8 mouse cellular contexts compared by ENCODE assay signal in genomic region chr6:113307481-113308121, GRCm38 (mm10). TPM values are rescaled to one million over a fixed set of nuclear protein-coding genes. Genes with fewer than 3 reads are reported as not detected.
DNase-seq lines count a peak whose midpoint lies in the region; ATAC-seq and TF ChIP-seq lines count a peak whose summit lies in the region.

No protein-coding gene starts in this region.

- TF ChIP-seq CTCF in liver, adult 2 months (IDR thresholded peaks at IDR 0.05; ENCODE audit: low read depth, low read length), result no peak

- TF ChIP-seq POLR2A in liver, adult 2 months (IDR thresholded peaks at IDR 0.05; ENCODE audit: extremely low read depth, insufficient read depth, low read length), result no peak

- peaks cover 10% of the 10 kb centered on the region for H3K4me1 ChIP-seq in intestine, embryonic 15.5 days (replicated peaks)
- H3K4me1 ChIP-seq in liver, adult 2 months (ENCODE audit: control insufficient read depth, insufficient read depth, low read length), result peaks cover 7% of the 10 kb centered on the region
- peaks cover 17% of the 10 kb centered on the region for H3K4me1 ChIP-seq in midbrain, embryonic 16.5 days (ENCODE audit: control insufficient read depth, insufficient read depth, low read length)
- peaks cover 28% of the 10 kb centered on the region for H3K4me1 ChIP-seq in stomach, embryonic 15.5 days

- H3K79me2 ChIP-seq in liver, adult 2 months (ENCODE audit: control insufficient read depth, insufficient read depth, low read length), result peaks cover 32% of the 10 kb centered on the region

- ATAC-seq in intestine, embryonic 15.5 days, result no peak; the same call in 1 of the 2 replicates
- ATAC-seq in midbrain, embryonic 16.5 days, result peak; percentile 2; the same call in 1 of the 2 replicates
- no peak for ATAC-seq in stomach, embryonic 15.5 days (ENCODE audit: insufficient read depth, low FRiP score, low read depth)

- no peaks in the 10 kb centered on the region for H3K27me3 ChIP-seq in intestine, embryonic 15.5 days (replicated peaks)
- no peaks in the 10 kb centered on the region for H3K27me3 ChIP-seq in liver, adult 2 months (ENCODE audit: control insufficient read depth, insufficient read depth, low read length)
- H3K27me3 ChIP-seq in midbrain, embryonic 16.5 days (ENCODE audit: control insufficient read depth, insufficient read depth, low read depth, low read length), result no peaks in the 10 kb centered on the region
- H3K27me3 ChIP-seq in stomach, embryonic 15.5 days (replicated peaks), result no peaks in the 10 kb centered on the region

- H3K4me3 ChIP-seq in intestine, embryonic 15.5 days (replicated peaks), result peak overlapping the region; percentile 99
- H3K4me3 ChIP-seq in liver, adult 2 months (ENCODE audit: insufficient read depth, low read depth, low read length), result peak overlapping the region; percentile 97
- peak overlapping the region; percentile 97 for H3K4me3 ChIP-seq in midbrain, embryonic 16.5 days (ENCODE audit: low read depth, low read length)
- H3K4me3 ChIP-seq in stomach, embryonic 15.5 days (replicated peaks), result peak overlapping the region; percentile 83

- intact Hi-C loops in gastrocnemius, postnatal 36 days (cut with DNase I), result loop anchor here (5.0 to 10.0 kb wide), 3 partner anchors 70 to 263 kb away; partner anchors contain the start of genes Mtmr14, Setd5 and Thumpd3

- DNase-seq in right cerebral cortex, postnatal 10 days (ENCODE audit: low spot score in 2 of 2), result peak; percentile 58 to 64
- no peak for DNase-seq in right cerebral cortex, postnatal 36 days (ENCODE audit: low spot score in 2 of 2)
- peak; percentile 74 for DNase-seq in cerebellum, adult 9-11 months
- peak; percentile 11 to 39 for DNase-seq in gastrocnemius, postnatal 36 days
- DNase-seq in liver, adult 2 months (ENCODE audit: extremely low read depth, low read depth, low spot score), result peak; percentile 43

- peaks cover 5% of the 10 kb centered on the region for H3K36me3 ChIP-seq in intestine, embryonic 15.5 days
- H3K36me3 ChIP-seq in liver, adult 2 months (ENCODE audit: control insufficient read depth, insufficient read depth, low read length), result peaks cover 8% of the 10 kb centered on the region
- H3K36me3 ChIP-seq in midbrain, embryonic 16.5 days (ENCODE audit: control insufficient read depth, insufficient read depth, low read length), result peaks cover 6% of the 10 kb centered on the region; the same call in 1 of the 2 replicates
- H3K36me3 ChIP-seq in stomach, embryonic 15.5 days, result peaks cover 4% of the 10 kb centered on the region; the same call in 1 of the 2 replicates

- no peaks in the 10 kb centered on the region for H3K9me3 ChIP-seq in intestine, embryonic 15.5 days
- H3K9me3 ChIP-seq in midbrain, embryonic 16.5 days (replicated peaks; ENCODE audit: control insufficient read depth, low read length, poor library complexity, severe bottlenecking), result no peaks in the 10 kb centered on the region
- no peaks in the 10 kb centered on the region for H3K9me3 ChIP-seq in stomach, embryonic 15.5 days

- WGBS in intestine, embryonic 15.5 days, result under 1% methylated on average over 34 of the region's 34 CpGs
- 1% methylated on average over 33 of the region's 34 CpGs for WGBS in liver, adult 2 months
- under 1% methylated on average over 34 of the region's 34 CpGs for WGBS in midbrain, embryonic 16.5 days
- WGBS in stomach, embryonic 15.5 days, result under 1% methylated on average over 34 of the region's 34 CpGs

- peak overlapping the region; percentile 91 for H3K4me2 ChIP-seq in intestine, embryonic 15.5 days (replicated peaks)
- peak overlapping the region; percentile 98 for H3K4me2 ChIP-seq in midbrain, embryonic 16.5 days (ENCODE audit: low read length)
- peak overlapping the region; percentile 94 for H3K4me2 ChIP-seq in stomach, embryonic 15.5 days

- peak overlapping the region; percentile 98 for H3K9ac ChIP-seq in intestine, embryonic 15.5 days
- peak overlapping the region; percentile 96 for H3K9ac ChIP-seq in liver, adult 2 months (ENCODE audit: low read depth, low read length)
- H3K9ac ChIP-seq in midbrain, embryonic 16.5 days (ENCODE audit: low read depth, low read length), result peak overlapping the region; percentile 96
- H3K9ac ChIP-seq in stomach, embryonic 15.5 days, result peak overlapping the region; percentile 97

- H3K27ac ChIP-seq in intestine, embryonic 15.5 days, result peak overlapping the region; percentile 92
- H3K27ac ChIP-seq in liver, adult 2 months (replicated peaks; ENCODE audit: insufficient read depth, low read depth, low read length), result peak overlapping the region; percentile 100
- H3K27ac ChIP-seq in midbrain, embryonic 16.5 days (ENCODE audit: low read length), result peak overlapping the region; percentile 99
- peak overlapping the region; percentile 96 for H3K27ac ChIP-seq in stomach, embryonic 15.5 days

RNA-seq across cellular contexts. Expression of gene Brpf1, which starts 0.7 kb away (rescaled TPM):
- total RNA-seq in gastrocnemius, postnatal 36 days (2021), result 10 to 100 TPM in 1 of 2 experiments, 1 to 10 TPM in 1; 8.3 to 10.5 TPM
- polyA plus RNA-seq in intestine, embryonic 15.5 days (2015; fragmentation: Nextera tagmentation; extraction: Ambion mirVana), result 13.6 and 15.3 TPM in 2 replicates
- total RNA-seq in liver, adult 2 months (2014; rRNA removed), result 5.4 and 5.5 TPM in 2 replicates
- 6.7 and 10.2 TPM in 2 replicates for polyA plus RNA-seq in liver, adult 2 months (2012; rRNA removed)
- polyA plus RNA-seq in midbrain, embryonic 16.5 days (2015; fragmentation: Nextera tagmentation; extraction: Ambion mirVana), result 13.3 and 15.0 TPM in 2 replicates
- 15.9 and 17.6 TPM in 2 replicates for polyA plus RNA-seq in stomach, embryonic 15.5 days (2015; fragmentation: Nextera tagmentation; extraction: Ambion mirVana)

RNA-seq across cellular contexts. Expression of gene Ogg1, which starts 19.2 kb away (rescaled TPM):
- total RNA-seq in gastrocnemius, postnatal 36 days (2021), result 1 to 10 TPM; 4.1 to 5.1 TPM
- 11.3 and 13.3 TPM in 2 replicates for polyA plus RNA-seq in intestine, embryonic 15.5 days (2015; fragmentation: Nextera tagmentation; extraction: Ambion mirVana)
- 4.8 and 5.0 TPM in 2 replicates for total RNA-seq in liver, adult 2 months (2014; rRNA removed)
- polyA plus RNA-seq in liver, adult 2 months (2012; rRNA removed), result 9.2 and 10.4 TPM in 2 replicates
- polyA plus RNA-seq in midbrain, embryonic 16.5 days (2015; fragmentation: Nextera tagmentation; extraction: Ambion mirVana), result 6.2 and 7.0 TPM in 2 replicates
- polyA plus RNA-seq in stomach, embryonic 15.5 days (2015; fragmentation: Nextera tagmentation; extraction: Ambion mirVana), result 13.1 and 13.3 TPM in 2 replicates

RNA-seq across cellular contexts. Expression of gene Cpne9, which starts 25.5 kb away (rescaled TPM):
- not detected for total RNA-seq in gastrocnemius, postnatal 36 days (2021)
- polyA plus RNA-seq in intestine, embryonic 15.5 days (2015; fragmentation: Nextera tagmentation; extraction: Ambion mirVana), result 0.14 TPM in 1 of 2 replicates, not detected in the other
- not detected in 2 replicates for total RNA-seq in liver, adult 2 months (2014; rRNA removed)
- polyA plus RNA-seq in liver, adult 2 months (2012; rRNA removed), result not detected in 2 replicates
- polyA plus RNA-seq in midbrain, embryonic 16.5 days (2015; fragmentation: Nextera tagmentation; extraction: Ambion mirVana), result 3.9 and 4.9 TPM in 2 replicates
- 0.22 and 0.23 TPM in 2 replicates for polyA plus RNA-seq in stomach, embryonic 15.5 days (2015; fragmentation: Nextera tagmentation; extraction: Ambion mirVana)

RNA-seq across cellular contexts. Expression of gene Camk1, which starts 36.2 kb away (rescaled TPM):
- 10 to 100 TPM; 35.9 to 37.7 TPM for total RNA-seq in gastrocnemius, postnatal 36 days (2021)
- 75.2 and 75.4 TPM in 2 replicates for polyA plus RNA-seq in intestine, embryonic 15.5 days (2015; fragmentation: Nextera tagmentation; extraction: Ambion mirVana)
- 16.1 and 18.8 TPM in 2 replicates for total RNA-seq in liver, adult 2 months (2014; rRNA removed)
- polyA plus RNA-seq in liver, adult 2 months (2012; rRNA removed), result 12.1 and 15.6 TPM in 2 replicates
- polyA plus RNA-seq in midbrain, embryonic 16.5 days (2015; fragmentation: Nextera tagmentation; extraction: Ambion mirVana), result 121 and 132 TPM in 2 replicates
- 92.7 and 94.4 TPM in 2 replicates for polyA plus RNA-seq in stomach, embryonic 15.5 days (2015; fragmentation: Nextera tagmentation; extraction: Ambion mirVana)

Comparison
In these comparisons a context has a peak if more than half of its experiments do, and no peak if none do; other contexts are left out.
1. DNase-seq: peak in right cerebral cortex, postnatal 10 days (2 of 2), cerebellum, adult 9-11 months (single experiment), gastrocnemius, postnatal 36 days (2 of 2) and liver, adult 2 months (single experiment); none in right cerebral cortex, postnatal 36 days (0 of 2).
2. Peak in every context shown above with its lines, with median percentiles within 50 percentile points of each other: H3K27ac ChIP-seq, H3K4me2 ChIP-seq, H3K4me3 ChIP-seq and H3K9ac ChIP-seq.